Mouse (Mus musculus): ENCODE results near the gene Adamts17. TPM values are rescaled to one million over a fixed set of nuclear protein-coding genes. Genes with fewer than 3 reads are reported as not detected.
A peak's percentile ranks its signal among the peaks of the same experiment; 100 is the strongest.

The Adamts17 gene
- total RNA-seq, 2 experiments from 2014 or later: 2.5 to 4.1 TPM

- peak in 1 of 2 experiments; percentile 29 for DNase-seq
Measured at GRCm38 (mm10) chr7:66933251-66933650, 93.7 kb downstream of the Adamts17 start.

DNA sequence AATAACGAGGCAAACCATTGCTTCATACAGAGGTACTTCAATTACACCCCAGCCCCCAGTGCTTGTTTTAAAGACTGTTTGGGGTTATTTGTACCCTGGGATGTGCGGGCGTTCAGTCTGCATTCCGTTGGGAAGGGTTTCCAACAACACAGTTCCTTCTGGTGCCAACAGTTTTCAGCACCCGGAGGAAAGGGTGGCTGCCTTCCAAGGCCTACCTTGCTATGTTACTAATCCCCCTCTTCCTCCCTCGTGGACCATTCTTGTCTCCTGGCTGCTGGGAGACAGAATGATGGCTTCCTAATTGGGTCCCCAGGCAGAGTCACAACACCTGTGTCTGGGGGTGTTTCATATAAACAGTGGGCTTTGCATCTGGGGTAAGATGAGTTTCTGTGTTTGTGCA is 94.5 kb downstream of the Adamts17 start:
- no peak for DNase-seq

DNA sequence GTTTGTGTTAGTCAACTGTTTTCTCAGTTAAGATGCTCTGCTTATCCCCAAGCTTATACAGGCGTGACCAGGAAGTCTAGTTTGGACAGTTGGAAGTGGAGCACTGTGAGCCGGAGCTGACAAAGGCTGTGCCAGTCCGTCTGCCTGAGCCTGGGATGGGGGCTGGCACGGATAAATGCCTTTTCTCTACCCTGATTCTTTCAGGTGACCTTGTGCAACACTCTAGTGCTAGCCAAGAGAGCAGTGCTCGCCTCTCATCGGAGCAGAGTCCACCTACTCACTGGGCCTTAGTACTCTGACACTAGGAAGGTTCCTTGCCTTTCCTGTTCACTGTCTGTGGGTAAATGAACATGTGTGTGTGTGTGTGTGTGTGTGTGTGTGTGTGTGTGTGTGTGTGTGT is 95.5 kb downstream of the Adamts17 start:
- no peak for DNase-seq

DNA sequence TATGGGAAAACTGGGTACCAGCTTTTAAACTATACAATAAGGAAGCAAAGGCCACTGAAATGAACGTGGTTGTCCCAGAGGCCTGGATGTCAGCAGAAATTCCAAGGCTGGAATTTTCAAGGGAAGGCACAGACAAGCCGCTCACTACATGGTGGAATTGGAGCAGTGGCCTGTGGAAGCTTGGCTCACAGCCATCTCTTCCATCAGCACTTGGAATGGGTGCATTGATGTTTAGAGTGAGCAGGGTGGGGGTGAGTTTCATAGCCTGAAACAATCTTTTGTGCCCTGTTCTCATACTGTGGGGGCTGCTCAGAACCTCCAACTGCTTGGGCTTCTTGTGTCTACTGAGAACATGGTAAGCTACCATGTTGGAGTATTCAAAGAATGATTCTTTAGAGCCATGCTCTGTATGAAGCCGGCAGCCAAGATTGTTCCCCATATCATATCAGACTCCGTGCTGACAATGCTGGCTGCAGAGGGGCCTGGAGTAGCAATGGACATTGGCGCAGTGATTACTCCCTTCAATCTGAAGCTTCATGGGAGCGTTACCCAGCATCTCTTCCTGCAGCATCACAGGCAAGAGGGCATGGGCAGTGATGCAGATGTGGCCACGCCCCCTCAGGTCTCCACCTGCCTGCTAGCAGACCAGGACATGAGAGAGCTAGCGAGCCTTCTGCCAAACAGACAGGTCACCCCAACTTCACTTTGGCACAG is 96.7 kb downstream of the Adamts17 start:
- DNase-seq: no peak

- no peak for DNase-seq
Measured at GRCm38 (mm10) chr7:66936911-66937310, 97.4 kb downstream of the Adamts17 start.

DNA sequence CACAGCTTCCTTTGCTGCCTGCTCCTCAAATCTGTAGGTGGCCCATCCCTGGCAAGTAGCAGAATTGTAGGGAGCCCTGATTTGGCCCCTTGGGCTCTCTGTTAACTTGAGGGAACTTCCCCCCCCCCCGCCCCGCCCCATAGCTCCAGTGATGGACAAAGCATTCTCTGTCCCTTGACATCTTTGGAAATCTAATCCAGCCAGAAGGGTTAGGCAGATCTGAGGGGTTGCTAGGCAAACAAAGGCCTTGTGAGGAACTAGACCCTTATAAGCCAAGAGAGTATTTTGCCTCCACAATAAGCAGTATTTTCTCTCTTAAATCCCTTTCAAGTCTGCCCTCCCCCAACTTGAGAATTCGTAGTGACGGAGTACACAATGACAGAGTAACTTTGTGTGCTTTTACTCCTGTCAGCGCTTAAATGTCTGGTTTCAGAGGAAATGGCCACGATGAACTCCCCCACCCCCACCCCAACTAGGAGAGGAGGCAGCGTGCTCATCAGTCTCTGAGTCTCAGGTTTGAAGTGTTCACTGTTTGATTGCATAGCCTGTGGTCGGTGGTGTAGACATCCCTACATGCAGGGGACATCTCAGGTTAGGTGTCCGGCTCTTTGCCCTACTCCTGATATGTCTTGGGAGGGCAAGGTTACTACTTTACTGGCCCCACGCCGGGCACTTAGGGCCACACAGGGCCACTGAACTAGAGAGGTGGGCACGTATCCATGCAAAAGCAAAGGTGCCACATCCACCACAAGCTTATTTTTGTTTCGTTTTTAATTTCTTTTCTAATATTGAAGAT is 99.7 kb downstream of the Adamts17 start:
- DNase-seq: no peak

DNA sequence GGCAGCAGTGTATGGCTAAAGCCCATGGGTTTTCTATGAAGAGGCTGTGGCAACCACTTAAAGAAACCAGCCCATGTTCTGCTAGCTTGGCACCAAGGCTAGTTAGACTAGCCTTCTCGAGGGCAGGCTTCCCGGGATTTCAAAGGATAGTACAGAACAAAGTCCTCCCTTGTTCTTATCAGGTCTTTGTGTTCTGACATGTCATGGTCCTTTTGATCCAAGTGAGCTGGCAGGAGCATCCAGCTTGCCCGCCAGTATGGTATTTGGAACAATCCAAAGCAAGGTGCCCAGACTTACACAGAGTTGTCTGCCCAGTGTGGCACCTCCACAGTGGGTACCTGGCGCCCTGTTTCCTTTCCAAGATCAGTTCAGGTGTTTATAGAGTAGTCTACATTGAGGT is 101.2 kb downstream of the Adamts17 start:
- DNase-seq: no peak

- DNase-seq: no peak
Measured at GRCm38 (mm10) chr7:66949006-66949405, 109.5 kb downstream of the Adamts17 start.

DNA sequence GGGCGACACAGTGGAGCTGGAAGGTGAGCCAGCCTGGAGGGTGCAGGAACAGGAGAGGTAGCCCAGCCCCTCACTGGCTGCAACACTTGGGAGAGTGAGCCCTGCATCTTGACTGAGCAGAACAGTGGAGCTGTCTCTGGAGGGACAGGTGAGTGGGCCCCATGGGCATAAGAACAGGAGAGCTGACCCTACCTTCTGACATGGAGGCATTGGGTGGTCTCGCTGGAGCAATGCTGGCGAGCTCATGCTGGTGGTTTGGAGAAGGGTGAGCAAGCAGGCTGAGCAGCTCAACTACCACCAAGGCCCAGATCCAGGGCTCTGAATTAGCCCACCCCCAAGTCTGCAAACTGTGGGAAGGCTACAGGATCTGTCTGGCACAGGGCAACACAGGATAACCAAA is 113.4 kb downstream of the Adamts17 start:
- no peak for DNase-seq

GRCm38 (mm10) chr7:66954073-66954472 is 114.5 kb downstream of the Adamts17 start:
- DNase-seq: no peak

GRCm38 (mm10) chr7:66954723-66955122 is 115.2 kb downstream of the Adamts17 start:
- no peak for DNase-seq

DNA sequence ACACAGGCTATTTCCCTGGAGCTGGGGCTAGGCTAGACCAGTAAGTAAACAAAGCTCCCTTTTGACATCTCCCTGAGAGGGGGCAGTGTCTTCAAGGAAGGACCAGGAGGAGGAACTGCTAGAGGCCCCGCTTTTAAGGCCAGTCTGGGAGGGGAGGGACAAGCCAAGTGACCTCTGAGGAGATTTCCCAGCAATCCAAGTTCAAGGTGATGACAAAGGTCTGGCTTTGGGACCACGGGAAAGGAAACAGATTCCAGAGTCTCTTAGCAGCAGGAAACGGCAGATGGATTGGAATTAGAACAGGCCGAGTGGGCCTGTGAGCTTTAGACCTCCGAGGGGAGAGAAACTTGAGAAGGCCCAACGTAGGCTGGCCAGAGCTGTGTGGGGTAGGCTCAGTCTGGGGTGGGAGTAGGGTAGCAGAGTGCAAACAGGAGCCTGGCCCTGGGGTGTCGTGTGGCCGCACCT is 116.0 kb downstream of the Adamts17 start:
- DNase-seq: no peak

GRCm38 (mm10) chr7:66955978-66956377 is 116.4 kb downstream of the Adamts17 start:
- peak; percentile 51 to 68 for DNase-seq

- DNase-seq: no peak
Measured at GRCm38 (mm10) chr7:66957764-66958163, 118.2 kb downstream of the Adamts17 start.

- DNase-seq: no peak
Measured at GRCm38 (mm10) chr7:66960246-66961033, 120.9 kb downstream of the Adamts17 start.

DNA sequence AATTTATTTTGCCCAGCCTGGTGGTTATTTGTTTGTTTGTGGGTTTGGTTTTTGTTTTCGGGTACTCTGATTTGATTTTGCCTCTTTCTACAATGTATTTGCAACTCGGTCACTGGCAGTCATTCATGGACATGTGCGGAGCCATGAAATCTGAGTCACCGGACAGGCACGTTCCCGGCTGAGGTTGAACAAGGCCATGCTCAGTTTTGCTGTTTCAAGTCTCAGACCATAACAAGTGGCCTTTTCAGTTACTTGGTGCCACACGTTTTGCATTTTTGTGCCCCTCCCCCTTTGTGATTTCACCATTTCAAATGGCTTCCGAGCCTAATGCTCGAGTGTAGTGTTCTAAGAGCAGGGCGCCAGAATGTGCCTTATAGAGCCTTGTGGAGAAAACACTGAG is 123.2 kb downstream of the Adamts17 start:
- peak; percentile 79 to 85 for DNase-seq

- peak; percentile 45 to 50 for DNase-seq
Measured at GRCm38 (mm10) chr7:66963541-66963940, 124.0 kb downstream of the Adamts17 start.

GRCm38 (mm10) chr7:66966541-66967205 is 127.1 kb downstream of the Adamts17 start:
- DNase-seq: no peak

GRCm38 (mm10) chr7:66967206-66967919 is 127.8 kb downstream of the Adamts17 start:
- no peak for DNase-seq

DNA sequence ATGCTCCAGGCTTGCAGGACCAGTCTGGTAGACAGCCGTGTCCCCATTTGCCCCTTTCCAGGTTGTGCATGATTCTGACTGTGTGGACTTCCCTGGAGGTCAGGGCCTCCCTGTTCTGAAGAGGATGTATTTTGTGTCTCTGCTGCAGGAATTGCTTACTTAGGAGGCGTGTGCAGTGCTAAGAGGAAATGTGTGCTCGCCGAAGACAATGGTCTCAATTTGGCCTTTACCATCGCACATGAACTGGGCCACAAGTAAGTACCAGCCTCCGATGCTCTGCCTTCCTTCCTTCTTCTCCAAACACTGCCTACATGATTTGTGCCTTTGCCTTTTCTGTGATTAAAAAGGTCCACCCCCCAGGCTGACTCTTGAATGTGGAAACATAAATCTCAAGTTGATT is 129.1 kb downstream of the Adamts17 start:
- no peak for DNase-seq

DNA sequence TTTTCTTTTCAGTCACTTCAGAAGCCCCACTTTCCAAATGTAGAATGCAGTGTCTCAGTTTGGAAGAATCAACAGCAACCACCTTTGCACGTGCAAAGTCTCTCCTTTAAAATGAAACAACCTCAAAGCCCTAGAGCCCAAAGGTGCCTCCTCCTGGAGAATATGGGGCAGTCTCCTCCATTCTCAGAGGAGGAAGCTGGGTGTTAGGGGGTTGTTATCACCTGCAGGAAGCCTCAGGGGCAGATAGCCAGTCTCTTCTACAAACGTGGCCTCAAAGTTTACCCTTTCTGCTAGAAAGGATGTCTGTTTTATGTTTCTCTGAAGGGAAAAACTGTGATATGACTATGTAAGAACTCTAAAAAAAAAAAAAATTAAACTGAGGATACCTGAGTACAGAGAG is 129.7 kb downstream of the Adamts17 start:
- no peak for DNase-seq
